Mouse (Mus musculus): ENCODE measurements around the gene Olfr1220. TPM values are rescaled to one million over a fixed set of nuclear protein-coding genes. Genes with fewer than 3 reads are reported as not detected.

The Olfr1220 gene
- polyA plus RNA-seq, 1 experiment from 2014 or later, result not detected

- Histone ChIP-seq H3K9ac (no peak within 1 kb of the TSS), H3K4me1 (ENCODE audit: insufficient read depth) (no peaks in the 10 kb centered on the region), H3K4me3 (ENCODE audit: low read depth, low read length) (no peak within 1 kb of the TSS), H3K27me3 (ENCODE audit: insufficient read depth, low read length) (no peaks in the 10 kb centered on the region), H3K27ac (ENCODE audit: low read depth) (no peak within 1 kb of the TSS), H3K36me3 (ENCODE audit: insufficient read depth) (no peaks in the 10 kb centered on the region), H3K9me3 (ENCODE audit: low read depth, low read length) (no peaks in the 10 kb centered on the region), H3K4me2 (no peak within 1 kb of the TSS)
- DNase-seq (no peak), ATAC-seq (ENCODE audit: insufficient read depth) (no peak)
- TF ChIP-seq CTCF (IDR thresholded peaks at IDR 0.05; ENCODE audit: low read depth), result no peak
Observed at GRCm38 (mm10) chr2:89061087-89061486, 45.5 kb downstream of the Olfr1220 start, which contains the start of gene Olfr1218. TSS of gene Olfr1218 (minus strand) at chr2:89061187.

Other genes with a start within 250 kb of the Olfr1220 start
- not detected in 2 replicates for gene Olfr1206, start 243.6 kb downstream of the Olfr1220 start, polyA plus RNA-seq (2014; fragmentation: Nextera tagmentation; extraction: Ambion mirVana)
- not detected in 2 replicates for gene Olfr1208, start 204.5 kb downstream of the Olfr1220 start, polyA plus RNA-seq (2014; fragmentation: Nextera tagmentation; extraction: Ambion mirVana)
- not detected in 2 replicates for gene Olfr1209, start 191.7 kb downstream of the Olfr1220 start, polyA plus RNA-seq (2014; fragmentation: Nextera tagmentation; extraction: Ambion mirVana)
- not detected in 2 replicates for gene Olfr1211, start 168.7 kb downstream of the Olfr1220 start, polyA plus RNA-seq (2014; fragmentation: Nextera tagmentation; extraction: Ambion mirVana)
- gene Olfr1212, start 152.9 kb downstream of the Olfr1220 start, polyA plus RNA-seq (2014; fragmentation: Nextera tagmentation; extraction: Ambion mirVana), result not detected in 2 replicates
- gene Gm13762, start 126.6 kb downstream of the Olfr1220 start, polyA plus RNA-seq (2014; fragmentation: Nextera tagmentation; extraction: Ambion mirVana), result not detected in 2 replicates
- gene Olfr1214, start 114.2 kb downstream of the Olfr1220 start, polyA plus RNA-seq (2014; fragmentation: Nextera tagmentation; extraction: Ambion mirVana), result not detected in 2 replicates
- gene Olfr1215, start 99.9 kb downstream of the Olfr1220 start, polyA plus RNA-seq (2014; fragmentation: Nextera tagmentation; extraction: Ambion mirVana), result not detected in 2 replicates
- gene Olfr1216, start 88.5 kb downstream of the Olfr1220 start, polyA plus RNA-seq (2014; fragmentation: Nextera tagmentation; extraction: Ambion mirVana), result not detected in 2 replicates
- gene Olfr1217, start 74.8 kb downstream of the Olfr1220 start, polyA plus RNA-seq (2014; fragmentation: Nextera tagmentation; extraction: Ambion mirVana), result not detected in 2 replicates
- not detected in 2 replicates for gene Olfr1218, start 45.6 kb downstream of the Olfr1220 start, polyA plus RNA-seq (2014; fragmentation: Nextera tagmentation; extraction: Ambion mirVana)
- gene Olfr1219, start 23.3 kb downstream of the Olfr1220 start, polyA plus RNA-seq (2014; fragmentation: Nextera tagmentation; extraction: Ambion mirVana), result not detected in 2 replicates
- not detected in 2 replicates for gene Olfr1221, start 10.4 kb upstream of the Olfr1220 start, polyA plus RNA-seq (2014; fragmentation: Nextera tagmentation; extraction: Ambion mirVana)
- gene Olfr1222, start 26.2 kb upstream of the Olfr1220 start, polyA plus RNA-seq (2014; fragmentation: Nextera tagmentation; extraction: Ambion mirVana), result not detected in 2 replicates
- not detected in 2 replicates for gene Olfr1223, start 44.7 kb upstream of the Olfr1220 start, polyA plus RNA-seq (2014; fragmentation: Nextera tagmentation; extraction: Ambion mirVana)
- not detected in 2 replicates for gene Olfr1224-ps1, start 57.3 kb upstream of the Olfr1220 start, polyA plus RNA-seq (2014; fragmentation: Nextera tagmentation; extraction: Ambion mirVana)
- gene Olfr1225, start 67.8 kb upstream of the Olfr1220 start, polyA plus RNA-seq (2014; fragmentation: Nextera tagmentation; extraction: Ambion mirVana), result not detected in 2 replicates
- gene Olfr1226, start 93.2 kb upstream of the Olfr1220 start, polyA plus RNA-seq (2014; fragmentation: Nextera tagmentation; extraction: Ambion mirVana), result not detected in 2 replicates
- gene Olfr1228, start 147.2 kb upstream of the Olfr1220 start, polyA plus RNA-seq (2014; fragmentation: Nextera tagmentation; extraction: Ambion mirVana), result not detected in 2 replicates
- not detected in 2 replicates for gene Olfr1229, start 181.2 kb upstream of the Olfr1220 start, polyA plus RNA-seq (2014; fragmentation: Nextera tagmentation; extraction: Ambion mirVana)
- gene Olfr1230, start 190.4 kb upstream of the Olfr1220 start, polyA plus RNA-seq (2014; fragmentation: Nextera tagmentation; extraction: Ambion mirVana), result not detected in 2 replicates
- not detected in 2 replicates for gene Olfr1231, start 200.2 kb upstream of the Olfr1220 start, polyA plus RNA-seq (2014; fragmentation: Nextera tagmentation; extraction: Ambion mirVana)
- gene Olfr1232, start 222.8 kb upstream of the Olfr1220 start, polyA plus RNA-seq (2014; fragmentation: Nextera tagmentation; extraction: Ambion mirVana), result not detected in 2 replicates
- not detected in 2 replicates for gene Olfr1233, start 235.6 kb upstream of the Olfr1220 start, polyA plus RNA-seq (2014; fragmentation: Nextera tagmentation; extraction: Ambion mirVana)